Mouse (Mus musculus): ENCODE measurements around the gene Nasp. TPM values are rescaled to one million over a fixed set of nuclear protein-coding genes. Genes with fewer than 3 reads are reported as not detected.
"Not testable (repeated sequence)": the region's sequence is repeated elsewhere in the genome, so short reads cannot be mapped to it uniquely, and the experiment has no call there.

The Nasp gene
- total RNA-seq (2021) (10 to 100 TPM; 22.3 to 23.0 TPM), polyA plus RNA-seq (2012; rRNA removed) (1.3 and 1.9 TPM in 2 replicates)
- long read RNA-seq, partial matches to known transcripts: 0 of 4 reads
- long read RNA-seq, other reads (novel, unspliced or antisense): 0 of 4 reads

DNA sequence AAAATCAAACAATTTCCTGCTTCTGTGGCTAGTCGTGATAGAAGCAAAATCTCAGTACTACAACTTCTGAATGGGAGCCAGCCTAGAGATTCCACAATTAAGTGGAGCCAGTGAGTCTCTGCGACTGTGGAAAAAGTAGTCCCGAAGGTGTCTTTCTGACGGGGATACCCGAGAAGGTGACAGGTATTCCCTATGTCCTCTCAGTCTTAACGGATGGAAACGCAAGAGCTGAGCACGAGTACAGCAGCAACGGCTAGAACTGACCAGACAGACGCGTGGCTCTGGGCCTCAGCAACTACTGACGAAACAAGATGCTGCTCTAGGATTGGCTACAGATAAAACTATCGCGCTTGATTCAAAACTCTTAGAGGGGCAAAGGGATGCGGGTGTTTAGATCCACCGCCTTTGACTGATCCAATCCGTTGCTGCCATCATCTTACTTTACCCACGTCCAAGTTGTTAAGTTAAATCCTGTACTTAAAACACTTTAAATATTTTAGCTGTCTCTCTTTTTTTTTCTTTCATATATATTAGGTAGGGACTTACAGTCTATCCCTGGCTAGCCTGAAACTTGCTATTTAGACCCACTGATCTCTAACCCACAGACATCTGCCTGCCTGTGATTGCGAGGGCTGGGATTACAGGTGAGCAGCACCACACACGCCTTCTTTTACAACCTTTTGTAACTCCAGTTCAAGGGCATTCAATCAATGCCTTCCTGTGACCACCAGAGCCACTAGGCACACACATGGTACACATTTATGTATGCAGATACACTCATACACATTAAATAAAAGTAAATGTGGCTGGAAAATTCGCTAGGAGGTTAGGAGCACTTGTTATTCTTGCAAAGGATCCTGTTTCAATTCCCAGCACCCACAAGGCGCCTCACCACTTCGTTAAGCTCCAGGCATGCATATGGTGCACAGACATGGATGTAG, at the start of gene Nasp:
Gene Nasp, minus strand, starts transcription at position 220 of the 941 bp plus-strand sequence.
- peak; percentile 88 for DNase-seq

GRCm38 (mm10) chr4:116676027-116676426, 48.3 kb upstream of the Nasp start:
- DNase-seq: no peak

- DNase-seq: not testable (repeated sequence)
These were observed 47.0 kb upstream of the Nasp start for GRCm38 (mm10) chr4:116674761-116675160.

DNA sequence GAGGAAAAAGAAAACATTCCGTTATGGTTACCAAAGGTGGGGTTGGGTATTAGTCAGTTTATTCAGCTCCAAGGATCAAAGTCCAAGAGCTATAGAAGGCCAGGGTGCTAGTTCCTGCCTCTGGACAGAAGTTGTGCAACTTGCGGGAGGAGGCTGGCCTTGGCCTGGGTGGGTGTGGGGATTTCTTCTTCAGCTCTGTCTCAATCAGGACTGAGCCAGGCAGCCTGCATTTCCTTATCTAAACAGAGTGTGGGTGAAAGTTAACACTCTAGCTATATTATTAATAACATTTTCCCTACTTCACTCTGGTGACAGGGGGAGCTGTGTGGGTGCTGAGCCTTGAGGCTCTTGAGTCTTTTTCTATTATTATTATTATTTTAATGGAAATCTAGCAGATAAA, 45.0 kb upstream of the Nasp start:
- DNase-seq: peak; percentile 91

DNA sequence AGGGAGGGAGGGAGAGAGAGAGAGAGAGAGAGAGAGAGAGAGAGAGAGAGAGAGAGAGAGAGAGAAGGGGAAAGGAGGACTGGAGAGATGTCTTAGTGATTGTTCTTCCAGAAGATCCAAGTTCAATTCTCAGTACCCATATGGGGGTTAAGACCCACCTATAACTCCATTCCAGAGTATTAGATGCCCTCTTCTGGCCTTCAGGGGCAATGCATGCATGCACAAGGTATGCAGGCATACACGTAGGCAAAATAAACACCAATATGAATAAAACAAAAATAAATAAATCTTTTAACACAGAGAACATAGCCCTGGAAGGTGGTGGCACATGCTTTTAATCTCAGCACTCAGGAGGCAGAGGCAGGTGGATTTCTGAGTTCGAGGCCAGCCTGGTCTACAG, 41.5 kb upstream of the Nasp start:
- DNase-seq: no peak

DNA sequence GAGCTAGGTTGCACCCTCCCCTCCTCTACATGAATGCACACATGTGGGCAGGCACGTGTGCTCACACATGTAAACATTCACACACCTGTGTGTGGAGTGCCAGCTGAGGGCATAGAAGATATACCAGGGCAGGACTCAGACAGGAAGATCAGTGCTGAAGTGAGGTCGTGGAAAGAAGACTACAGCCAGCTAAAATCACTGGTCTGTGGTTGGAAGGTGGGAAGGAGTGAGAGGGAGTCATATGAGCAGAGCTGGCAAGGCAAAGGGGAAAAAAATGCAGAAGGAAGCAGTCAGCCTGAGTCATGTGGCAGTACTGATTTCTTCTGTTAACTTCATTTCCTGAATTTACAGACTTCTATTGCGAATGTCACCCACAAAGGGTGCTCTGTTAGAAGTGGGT, 40.4 kb upstream of the Nasp start:
- DNase-seq: peak; percentile 21

DNA sequence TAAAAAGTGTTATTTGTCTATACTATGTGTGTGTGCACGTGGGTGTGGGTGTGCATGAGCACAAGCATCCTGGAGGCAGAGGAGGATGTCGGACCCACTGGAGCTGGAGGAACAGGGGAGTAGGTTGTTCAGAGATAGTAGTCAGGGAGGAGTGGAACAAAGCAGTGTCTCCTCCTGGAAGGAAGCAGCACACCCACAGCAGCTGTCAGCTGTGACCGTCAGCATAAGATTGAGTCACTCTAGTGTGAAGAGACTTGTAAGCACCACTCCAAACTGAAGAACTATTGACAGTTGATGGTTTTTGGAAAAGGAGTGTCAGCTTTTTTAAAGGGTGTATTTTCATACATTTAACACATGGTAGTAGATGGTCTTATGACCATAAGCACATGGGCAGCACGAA, 38.9 kb upstream of the Nasp start:
- DNase-seq: no peak

GRCm38 (mm10) chr4:116661998-116662397, 34.3 kb upstream of the Nasp start:
- no peak for DNase-seq

- no peak for DNase-seq
These were observed 33.1 kb upstream of the Nasp start for GRCm38 (mm10) chr4:116660829-116661228.

- not testable (repeated sequence) for DNase-seq
These were observed 32.2 kb upstream of the Nasp start for GRCm38 (mm10) chr4:116659916-116660315.

- DNase-seq: peak; percentile 75
These were observed 31.7 kb upstream of the Nasp start for GRCm38 (mm10) chr4:116659474-116659873.

GRCm38 (mm10) chr4:116657971-116658370, 30.2 kb upstream of the Nasp start:
- DNase-seq: no peak

DNA sequence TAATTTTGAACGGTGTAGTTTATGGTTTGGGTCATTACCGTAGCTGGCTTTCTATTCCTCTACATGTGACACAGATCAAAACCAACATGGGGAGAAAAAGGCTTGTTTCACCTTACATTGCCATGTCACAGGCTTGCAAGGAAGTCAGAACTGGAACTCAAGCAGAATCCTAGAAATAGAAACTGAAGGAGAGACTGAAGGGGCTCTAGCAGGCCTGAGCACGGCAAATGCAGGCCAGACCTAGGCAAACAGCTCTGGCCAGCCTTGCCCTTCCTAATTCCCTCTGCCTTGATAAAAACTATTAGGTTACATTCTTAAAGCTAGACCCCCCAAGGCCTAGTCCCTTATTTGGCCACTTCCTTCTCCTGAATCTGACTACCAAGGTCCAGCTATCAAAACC, 27.9 kb upstream of the Nasp start:
- no peak for DNase-seq

DNA sequence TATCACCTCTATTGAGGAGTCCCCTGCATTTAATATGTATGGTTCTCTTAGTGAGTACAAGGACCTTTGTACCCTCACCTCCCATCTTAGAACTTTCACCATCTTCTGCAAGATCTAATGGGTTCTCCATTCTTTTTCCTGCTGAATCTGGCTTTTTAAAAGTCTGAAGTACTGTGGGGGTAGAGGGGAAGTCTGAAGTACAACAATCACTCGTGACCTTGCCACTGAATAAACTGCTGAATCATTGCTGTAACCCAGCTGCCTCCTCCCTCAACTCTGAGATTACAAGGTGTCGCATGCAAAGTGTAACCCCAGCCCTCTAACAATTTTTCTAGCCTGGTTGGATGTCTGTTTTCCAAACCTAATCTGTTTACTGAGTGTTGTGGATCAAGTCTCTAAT, 27.4 kb upstream of the Nasp start:
- DNase-seq: peak; percentile 55

DNA sequence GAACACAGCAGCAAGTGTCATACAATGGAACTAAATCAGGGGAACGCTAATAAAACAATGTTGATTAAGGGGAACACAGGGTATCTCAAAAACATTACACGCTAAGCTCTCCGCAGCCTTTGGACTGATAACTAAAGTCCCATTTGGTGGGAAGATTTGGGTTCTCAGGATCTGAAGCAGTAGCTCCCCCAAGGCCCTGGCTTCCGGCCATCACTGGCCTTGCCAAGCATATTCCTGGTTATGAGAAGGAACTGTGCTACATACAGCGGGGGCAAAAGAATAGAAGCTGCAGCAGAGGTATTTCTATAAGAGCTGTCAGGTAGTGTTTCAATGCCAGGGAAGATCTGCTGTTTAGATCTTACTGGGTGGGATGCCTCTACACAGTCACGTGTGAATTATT, 25.5 kb upstream of the Nasp start:
- peak; percentile 86 for DNase-seq

DNA sequence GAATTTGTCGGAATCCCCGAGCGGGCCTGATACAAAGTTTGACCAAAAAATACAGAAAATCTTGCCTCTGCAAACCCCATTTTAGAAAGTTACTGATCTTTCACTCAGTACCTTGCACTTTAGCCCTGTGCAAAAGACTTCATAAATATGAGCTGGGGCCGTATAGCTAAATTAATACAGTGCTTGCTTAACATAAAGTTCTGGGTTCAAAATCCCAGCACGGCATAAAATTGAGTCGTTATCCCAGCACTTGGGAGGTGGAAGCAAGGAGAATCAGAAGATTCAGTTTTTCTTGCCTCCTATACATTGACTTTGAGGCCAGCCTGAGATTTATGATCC, 24.0 kb upstream of the Nasp start:
- DNase-seq: no peak

DNA sequence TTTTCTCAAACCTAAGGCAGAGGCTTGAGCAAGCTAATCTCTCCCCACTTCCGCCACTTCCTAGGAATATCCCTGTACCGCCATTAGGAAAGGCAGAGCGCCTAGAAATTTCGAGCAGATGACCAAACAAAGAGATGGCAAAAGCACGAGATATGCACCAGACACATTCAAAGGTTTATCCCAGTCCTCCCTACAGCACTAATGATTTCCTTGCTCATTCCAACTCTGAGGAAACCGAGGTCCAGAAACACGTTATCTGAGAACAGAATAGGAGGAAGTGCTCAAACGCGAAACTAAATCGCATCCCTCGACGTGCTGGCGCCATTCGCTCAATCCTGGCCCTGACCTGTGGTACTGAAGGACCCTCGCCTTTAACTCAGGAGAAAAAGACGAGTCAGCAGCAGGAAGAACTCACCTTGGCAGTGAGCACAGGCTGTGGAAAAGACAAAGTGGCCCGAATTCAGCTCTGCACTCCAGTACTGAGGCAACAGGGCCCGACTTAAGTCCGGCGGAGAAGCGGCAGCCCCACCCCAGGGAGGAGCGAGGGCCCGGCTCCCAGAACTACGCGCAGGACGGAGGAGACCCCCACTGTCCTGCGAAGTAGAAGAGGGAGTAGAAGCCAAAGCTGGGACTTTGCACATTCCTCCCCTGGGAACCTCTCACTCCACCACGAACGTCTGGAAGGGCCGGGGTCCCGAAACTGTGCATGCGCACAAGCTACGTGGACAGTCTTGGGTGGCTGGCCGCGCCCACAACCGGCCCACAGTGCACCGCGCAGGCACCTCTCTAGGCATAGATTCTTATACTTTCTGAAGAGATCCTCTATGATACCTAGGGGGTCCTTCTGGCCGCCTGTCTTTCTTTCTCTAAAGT, 23.4 kb upstream of the Nasp start, which contains the start of gene Akr1a1:
Gene Akr1a1, minus strand, starts transcription at position 757 of the 873 bp plus-strand sequence.
- DNase-seq: peak; percentile 97

DNA sequence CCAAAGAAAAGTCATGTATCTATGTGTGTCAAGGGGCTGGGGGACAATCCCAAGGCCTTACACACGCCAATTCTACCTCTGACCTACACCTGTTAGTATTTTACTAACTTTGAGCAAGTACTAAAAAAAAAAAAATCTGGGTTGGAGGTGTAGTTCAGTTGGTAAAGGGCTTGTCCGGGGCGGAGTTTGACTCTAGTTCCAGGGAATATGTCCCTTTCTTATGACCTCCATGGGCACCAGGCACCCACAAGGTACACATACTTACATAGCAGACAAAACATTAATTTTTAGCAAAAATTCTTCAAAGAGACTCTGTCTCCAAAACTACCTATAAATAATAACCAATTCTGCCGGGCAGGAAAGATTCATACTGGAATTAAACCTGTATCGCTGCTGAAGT, 22.6 kb upstream of the Nasp start:
- no peak for DNase-seq

DNA sequence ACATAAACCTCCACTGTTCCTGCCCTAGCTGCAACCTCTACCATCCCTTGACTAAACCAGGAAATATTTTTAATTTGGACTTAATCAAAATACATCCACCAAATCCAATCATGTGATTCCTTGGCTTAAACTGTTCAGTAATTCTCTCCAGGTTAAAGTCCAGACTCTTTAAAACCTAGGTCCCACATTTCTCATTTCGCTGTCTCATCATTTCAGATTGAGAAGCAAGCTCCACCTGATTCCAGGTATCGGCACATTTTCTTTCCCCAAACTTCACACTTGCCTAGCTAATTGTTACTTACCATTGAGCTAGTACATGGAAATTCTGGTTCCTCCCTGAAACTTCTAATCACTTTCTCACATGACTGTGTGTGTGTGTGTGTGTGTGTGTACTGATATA, 21.7 kb upstream of the Nasp start:
- no peak for DNase-seq

DNA sequence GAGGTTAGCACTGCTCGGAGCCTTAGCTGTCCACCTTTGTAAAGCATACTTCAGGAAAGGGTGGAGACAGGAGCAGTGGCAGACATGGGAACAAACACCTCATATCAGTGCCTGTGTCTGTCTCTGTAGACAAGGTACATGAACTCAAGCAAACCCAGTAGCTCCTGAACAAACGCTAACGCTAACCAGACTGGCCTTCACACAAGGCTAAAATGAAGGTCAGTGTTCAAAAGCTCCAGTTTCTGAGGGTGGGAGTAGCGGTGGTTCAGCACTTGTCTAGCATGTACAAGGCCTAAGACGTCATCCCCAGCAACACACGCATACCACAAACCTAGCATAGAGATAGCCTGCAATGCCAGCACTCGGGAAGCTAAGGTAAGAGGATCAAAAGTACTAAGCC, 17.9 kb upstream of the Nasp start:
- peak; percentile 60 for DNase-seq

GRCm38 (mm10) chr4:116644326-116644725, 16.6 kb upstream of the Nasp start:
- peak; percentile 36 for DNase-seq

GRCm38 (mm10) chr4:116642071-116642470, 14.3 kb upstream of the Nasp start:
- no peak for DNase-seq

DNA sequence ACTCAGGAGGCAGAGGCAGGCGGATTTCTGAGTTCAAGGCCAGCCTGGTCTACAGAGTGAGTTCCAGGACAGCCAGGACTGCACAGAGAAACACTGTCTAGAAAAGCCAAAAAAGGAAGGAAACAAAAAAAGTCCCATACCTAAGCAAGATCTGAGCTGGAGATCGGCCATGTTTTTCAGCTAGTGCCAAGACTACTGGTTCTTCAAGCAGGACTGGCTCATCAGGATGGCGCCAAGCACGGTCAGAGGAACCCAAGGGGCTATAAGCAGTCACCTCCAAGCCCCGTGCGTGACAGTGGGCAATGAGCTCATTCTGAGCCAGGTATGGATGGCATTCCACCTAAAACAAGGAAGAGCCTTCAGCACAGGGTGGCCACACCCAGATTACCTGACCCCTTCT, 11.1 kb upstream of the Nasp start:
- DNase-seq: no peak
